Mouse (Mus musculus) bone marrow, adult 2 months (tissue): Measurements from ENCODE around the gene 4921524J17Rik.

Source experiments
- CTCF ChIP-seq: fragments of 200-500 bp; IDR thresholded peaks from 2 replicates; pipeline ENCODE4 v1.5.1; 2011; ENCODE audit warnings: low read length, control low read depth; ENCODE audit not compliant: control insufficient read depth, insufficient read depth
- POLR2A ChIP-seq: fragments of 200-500 bp; IDR thresholded peaks from 2 replicates; pipeline ENCODE4 v1.6.1; 2011; ENCODE audit warnings: low read depth, mild to moderate bottlenecking, control low read depth, low read length, borderline replicate concordance; ENCODE audit not compliant: control insufficient read depth

DNA sequence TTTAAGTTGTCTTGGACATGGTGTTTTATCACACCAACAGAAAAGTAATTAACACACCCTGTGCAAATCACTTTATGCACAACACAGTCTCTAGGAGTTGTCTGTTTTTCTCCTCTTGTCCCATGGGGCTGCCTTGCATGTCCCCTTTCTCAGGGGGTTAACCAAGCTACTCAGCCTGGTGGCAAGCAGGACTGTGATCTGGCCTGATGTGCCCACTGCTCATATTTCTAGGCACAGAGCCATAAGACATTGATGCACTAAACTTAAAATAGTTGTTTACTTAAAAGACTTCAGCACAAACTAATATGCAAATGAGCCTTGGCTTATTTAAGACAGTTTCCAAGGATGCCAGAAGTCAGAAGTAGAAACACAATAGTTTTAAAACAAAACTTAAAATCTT, 31.7 kb upstream of the 4921524J17Rik start:
- TF ChIP-seq POLR2A = no peak
- TF ChIP-seq CTCF = no peak
